ENCODE assay signal across 13 mouse cellular contexts in the genomic region with DNA sequence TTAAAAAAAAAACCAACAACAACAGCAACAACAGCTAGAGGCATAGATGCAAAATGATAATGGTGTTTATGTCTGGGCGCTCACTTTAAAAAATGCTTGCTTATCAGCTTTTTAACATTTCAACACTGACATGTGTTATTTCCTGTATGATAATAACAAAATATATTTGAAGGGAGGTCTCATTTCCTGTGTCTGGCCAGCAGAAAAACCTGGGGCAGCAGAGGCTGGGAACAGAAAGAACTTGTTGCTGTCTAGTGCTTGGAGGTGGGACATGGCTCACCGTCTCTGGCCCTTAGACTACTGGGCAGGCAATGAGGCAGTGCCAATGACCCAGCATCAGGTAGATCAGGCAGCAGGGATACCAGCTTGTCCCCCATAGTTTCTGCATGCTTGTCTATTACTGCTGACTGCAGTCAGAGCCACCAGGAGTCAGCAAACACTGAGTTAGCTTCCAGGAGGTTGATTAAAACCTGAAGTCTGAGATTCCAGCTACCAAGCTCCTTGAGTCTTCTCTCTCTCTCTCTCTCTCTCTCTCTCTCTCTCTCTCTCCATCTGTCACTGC. TPM values are rescaled to one million over a fixed set of nuclear protein-coding genes. Genes with fewer than 3 reads are reported as not detected.
DNase-seq lines count a peak whose midpoint lies in the region; ATAC-seq and TF ChIP-seq lines count a peak whose summit lies in the region.
"Had no signal": no experiment of that assay in that cellular context is flagged by ENCODE, and none has a peak within 500 bp of the region (broad histone marks: within the 10 kb centered on the region; RNA-seq: fewer than 3 reads in every experiment).

No protein-coding gene starts in this region.

- DNase-seq in midbrain, embryonic 11.5 days (ENCODE audit: low spot score, missing footprints), result peak; percentile 26
- DNase-seq in natural killer cell, adult 2 months (ENCODE audit: low spot score in 2 of 2), result peak; percentile 45 to 70
- no peak for DNase-seq in cerebellum, adult 11 months
- DNase-seq: cerebellum, postnatal 25 days had no signal

- peaks cover 35% of the 10 kb centered on the region for H3K27me3 ChIP-seq in intestine, postnatal 0 days (replicated peaks; ENCODE audit: control insufficient read depth, insufficient read depth, low read length)
- peaks cover 29% of the 10 kb centered on the region for H3K27me3 ChIP-seq in intestine, embryonic 16.5 days (replicated peaks; ENCODE audit: control insufficient read depth, insufficient read depth, low read length)
- H3K27me3 ChIP-seq in midbrain, embryonic 11.5 days (ENCODE audit: control insufficient read depth, insufficient read depth, low read length), result peaks cover 35% of the 10 kb centered on the region
- peaks cover 24% of the 10 kb centered on the region for H3K27me3 ChIP-seq in midbrain, embryonic 16.5 days (ENCODE audit: control insufficient read depth, insufficient read depth, low read depth, low read length)
- H3K27me3 ChIP-seq in embryonic facial prominence, embryonic 15.5 days, result peaks cover 35% of the 10 kb centered on the region

- no peak overlapping the region for H3K9ac ChIP-seq in intestine, postnatal 0 days (ENCODE audit: low read depth, low read length)
- no peak overlapping the region for H3K9ac ChIP-seq in intestine, embryonic 16.5 days (ENCODE audit: low read depth, low read length)
- H3K9ac ChIP-seq in midbrain, embryonic 11.5 days (ENCODE audit: low read length), result no peak overlapping the region
- no peak overlapping the region for H3K9ac ChIP-seq in midbrain, embryonic 16.5 days (ENCODE audit: low read depth, low read length)
- no peak overlapping the region; the same call in 1 of the 2 replicates for H3K9ac ChIP-seq in embryonic facial prominence, embryonic 15.5 days
- H3K9ac ChIP-seq: lung, embryonic 15.5 days had no signal

- no peak overlapping the region for H3K4me2 ChIP-seq in intestine, postnatal 0 days (replicated peaks; ENCODE audit: low read depth)
- H3K4me2 ChIP-seq in intestine, embryonic 16.5 days (ENCODE audit: low read depth, low read length), result no peak overlapping the region
- H3K4me2 ChIP-seq in midbrain, embryonic 11.5 days, result no peak overlapping the region
- no peak overlapping the region for H3K4me2 ChIP-seq in midbrain, embryonic 16.5 days (ENCODE audit: low read length)
- H3K4me2 ChIP-seq in embryonic facial prominence, embryonic 15.5 days (replicated peaks), result no peak overlapping the region
- H3K4me2 ChIP-seq: lung, embryonic 15.5 days had no signal

- H3K9me3 ChIP-seq in intestine, postnatal 0 days (ENCODE audit: control insufficient read depth), result no peaks in the 10 kb centered on the region
- no peaks in the 10 kb centered on the region for H3K9me3 ChIP-seq in intestine, embryonic 16.5 days (ENCODE audit: control insufficient read depth, low read length)
- no peaks in the 10 kb centered on the region for H3K9me3 ChIP-seq in midbrain, embryonic 11.5 days (ENCODE audit: control insufficient read depth, low read length)
- no peaks in the 10 kb centered on the region for H3K9me3 ChIP-seq in midbrain, embryonic 16.5 days (replicated peaks; ENCODE audit: control insufficient read depth, low read length, poor library complexity, severe bottlenecking)
- H3K9me3 ChIP-seq in embryonic facial prominence, embryonic 15.5 days (replicated peaks), result no peaks in the 10 kb centered on the region
- H3K9me3 ChIP-seq: lung, embryonic 15.5 days had no signal

- no peak overlapping the region for H3K4me3 ChIP-seq in intestine, postnatal 0 days (ENCODE audit: low read depth, low read length)
- no peak overlapping the region for H3K4me3 ChIP-seq in intestine, embryonic 16.5 days (ENCODE audit: low read length)
- no peak overlapping the region for H3K4me3 ChIP-seq in midbrain, embryonic 11.5 days (ENCODE audit: low read depth, low read length)
- no peak overlapping the region for H3K4me3 ChIP-seq in midbrain, embryonic 16.5 days (ENCODE audit: low read depth, low read length)
- H3K4me3 ChIP-seq in embryonic facial prominence, embryonic 15.5 days (replicated peaks), result no peak overlapping the region
- H3K4me3 ChIP-seq: lung, embryonic 15.5 days had no signal

- no peaks in the 10 kb centered on the region for H3K36me3 ChIP-seq in intestine, postnatal 0 days (ENCODE audit: control insufficient read depth, insufficient read depth)
- no peaks in the 10 kb centered on the region for H3K36me3 ChIP-seq in intestine, embryonic 16.5 days (ENCODE audit: control insufficient read depth, insufficient read depth, low read length)
- no peaks in the 10 kb centered on the region for H3K36me3 ChIP-seq in midbrain, embryonic 11.5 days (ENCODE audit: control insufficient read depth, insufficient read depth, low read length)
- no peaks in the 10 kb centered on the region for H3K36me3 ChIP-seq in midbrain, embryonic 16.5 days (ENCODE audit: control insufficient read depth, insufficient read depth, low read length)
- no peaks in the 10 kb centered on the region for H3K36me3 ChIP-seq in embryonic facial prominence, embryonic 15.5 days
- H3K36me3 ChIP-seq: lung, embryonic 15.5 days had no signal

- TF ChIP-seq CTCF in intestine, postnatal 0 days (IDR thresholded peaks at IDR 0.05; ENCODE audit: low read depth), result peak; percentile 53

- H3K4me1 ChIP-seq in intestine, postnatal 0 days (replicated peaks; ENCODE audit: control insufficient read depth, insufficient read depth, low read length), result peaks cover 4% of the 10 kb centered on the region; the same call in 1 of the 2 replicates
- H3K4me1 ChIP-seq in intestine, embryonic 16.5 days (ENCODE audit: control insufficient read depth, insufficient read depth, low read length), result peaks cover 19% of the 10 kb centered on the region
- peaks cover 8% of the 10 kb centered on the region for H3K4me1 ChIP-seq in midbrain, embryonic 11.5 days (ENCODE audit: control insufficient read depth, insufficient read depth, low read length)
- peaks cover 8% of the 10 kb centered on the region; the same call in 1 of the 2 replicates for H3K4me1 ChIP-seq in midbrain, embryonic 16.5 days (ENCODE audit: control insufficient read depth, insufficient read depth, low read length)
- peaks cover 35% of the 10 kb centered on the region for H3K4me1 ChIP-seq in embryonic facial prominence, embryonic 15.5 days

- 49% methylated on average over 2 of the region's 2 CpGs for WGBS in intestine, postnatal 0 days
- 47% methylated on average over 2 of the region's 2 CpGs for WGBS in intestine, embryonic 16.5 days
- WGBS in midbrain, embryonic 11.5 days, result 78% methylated on average over 2 of the region's 2 CpGs
- 71% methylated on average over 2 of the region's 2 CpGs for WGBS in midbrain, embryonic 16.5 days
- 48% methylated on average over 2 of the region's 2 CpGs for WGBS in embryonic facial prominence, embryonic 15.5 days

- no peak for ATAC-seq in intestine, postnatal 0 days
- ATAC-seq in intestine, embryonic 16.5 days, result no peak
- no peak for ATAC-seq in midbrain, embryonic 11.5 days (ENCODE audit: low FRiP score)
- no peak for ATAC-seq in midbrain, embryonic 16.5 days
- ATAC-seq in embryonic facial prominence, embryonic 15.5 days (ENCODE audit: insufficient number of reproducible peaks, low FRiP score, low TSS enrichment, low read depth), result 0 out of 2 replicates have a peak, but pooled peaks have one; percentile 27
- no peak for ATAC-seq in erythroid progenitor cell, adult 5-6 weeks (replicated peaks; ENCODE audit: low FRiP score, poor library complexity, severe bottlenecking)

- H3K27ac ChIP-seq in intestine, postnatal 0 days (ENCODE audit: low read depth, low read length), result no peak overlapping the region
- H3K27ac ChIP-seq in intestine, embryonic 16.5 days (ENCODE audit: low read length), result no peak overlapping the region
- no peak overlapping the region for H3K27ac ChIP-seq in midbrain, embryonic 11.5 days (ENCODE audit: low read depth, low read length)
- no peak overlapping the region for H3K27ac ChIP-seq in midbrain, embryonic 16.5 days (ENCODE audit: low read length)
- H3K27ac ChIP-seq in embryonic facial prominence, embryonic 15.5 days (replicated peaks), result no peak overlapping the region
- H3K27ac ChIP-seq: lung, embryonic 15.5 days had no signal

RNA-seq across cellular contexts. Expression of a gene that starts 3.2 kb away (rescaled TPM):
- 0.46 and 0.67 TPM in 2 replicates for polyA plus RNA-seq in intestine, postnatal 0 days (2015; fragmentation: Nextera tagmentation; extraction: Ambion mirVana)
- 0.78 and 0.93 TPM in 2 replicates for polyA plus RNA-seq in intestine, embryonic 16.5 days (2015; fragmentation: Nextera tagmentation; extraction: Ambion mirVana)
- 0.07 TPM in 1 of 2 replicates, not detected in the other for polyA plus RNA-seq in midbrain, embryonic 11.5 days (2014; fragmentation: Nextera tagmentation; extraction: Ambion mirVana)
- polyA plus RNA-seq in midbrain, embryonic 16.5 days (2015; fragmentation: Nextera tagmentation; extraction: Ambion mirVana), result 10.1 and 17.1 TPM in 2 replicates
- 6.5 and 6.9 TPM in 2 replicates for polyA plus RNA-seq in embryonic facial prominence, embryonic 15.5 days (2015; fragmentation: Nextera tagmentation; extraction: Ambion mirVana)
- total RNA-seq in erythroid progenitor cell, adult 5-6 weeks (2015; ENCODE audit: low replicate concordance), result not detected in 2 replicates
- not detected in 2 replicates for total RNA-seq in erythroid progenitor cell, adult 5-6 weeks (2017; ENCODE audit: low replicate concordance)

RNA-seq across cellular contexts. Expression of a gene that starts 11.8 kb away (rescaled TPM):
- 948 and 1,014 TPM in 2 replicates for polyA plus RNA-seq in intestine, postnatal 0 days (2015; fragmentation: Nextera tagmentation; extraction: Ambion mirVana)
- 1,403 and 1,521 TPM in 2 replicates for polyA plus RNA-seq in intestine, embryonic 16.5 days (2015; fragmentation: Nextera tagmentation; extraction: Ambion mirVana)
- polyA plus RNA-seq in midbrain, embryonic 11.5 days (2014; fragmentation: Nextera tagmentation; extraction: Ambion mirVana), result 1,312 and 1,403 TPM in 2 replicates
- polyA plus RNA-seq in midbrain, embryonic 16.5 days (2015; fragmentation: Nextera tagmentation; extraction: Ambion mirVana), result 639 and 669 TPM in 2 replicates
- polyA plus RNA-seq in embryonic facial prominence, embryonic 15.5 days (2015; fragmentation: Nextera tagmentation; extraction: Ambion mirVana), result 1,311 and 1,540 TPM in 2 replicates
- 320 and 376 TPM in 2 replicates for total RNA-seq in erythroid progenitor cell, adult 5-6 weeks (2015; ENCODE audit: low replicate concordance)
- total RNA-seq in erythroid progenitor cell, adult 5-6 weeks (2017; ENCODE audit: low replicate concordance), result 611 and 691 TPM in 2 replicates

RNA-seq across cellular contexts. Expression of a gene that starts 44.1 kb away (rescaled TPM):
- polyA plus RNA-seq in intestine, postnatal 0 days (2015; fragmentation: Nextera tagmentation; extraction: Ambion mirVana), result 3.4 and 3.5 TPM in 2 replicates
- polyA plus RNA-seq in intestine, embryonic 16.5 days (2015; fragmentation: Nextera tagmentation; extraction: Ambion mirVana), result 9.3 and 9.6 TPM in 2 replicates
- polyA plus RNA-seq in midbrain, embryonic 11.5 days (2014; fragmentation: Nextera tagmentation; extraction: Ambion mirVana), result 2.9 and 3.2 TPM in 2 replicates
- polyA plus RNA-seq in midbrain, embryonic 16.5 days (2015; fragmentation: Nextera tagmentation; extraction: Ambion mirVana), result 0.40 and 0.42 TPM in 2 replicates
- polyA plus RNA-seq in embryonic facial prominence, embryonic 15.5 days (2015; fragmentation: Nextera tagmentation; extraction: Ambion mirVana), result 47.8 and 50.7 TPM in 2 replicates
- total RNA-seq in erythroid progenitor cell, adult 5-6 weeks (2015; ENCODE audit: low replicate concordance), result not detected in 2 replicates
- not detected in 2 replicates for total RNA-seq in erythroid progenitor cell, adult 5-6 weeks (2017; ENCODE audit: low replicate concordance)
- total RNA-seq: hematopoietic stem cell, adult 5-6 weeks; left cerebral cortex, postnatal 10 days; monocyte, adult 5-6 weeks had no signal

RNA-seq across cellular contexts. Expression of a gene that starts 51.2 kb away (rescaled TPM):
- polyA plus RNA-seq in intestine, postnatal 0 days (2015; fragmentation: Nextera tagmentation; extraction: Ambion mirVana), result 44.7 and 46.1 TPM in 2 replicates
- 54.4 and 55.6 TPM in 2 replicates for polyA plus RNA-seq in intestine, embryonic 16.5 days (2015; fragmentation: Nextera tagmentation; extraction: Ambion mirVana)
- polyA plus RNA-seq in midbrain, embryonic 11.5 days (2014; fragmentation: Nextera tagmentation; extraction: Ambion mirVana), result 35.9 TPM in 2 replicates
- 47.4 and 48.2 TPM in 2 replicates for polyA plus RNA-seq in midbrain, embryonic 16.5 days (2015; fragmentation: Nextera tagmentation; extraction: Ambion mirVana)
- 40.8 and 41.5 TPM in 2 replicates for polyA plus RNA-seq in embryonic facial prominence, embryonic 15.5 days (2015; fragmentation: Nextera tagmentation; extraction: Ambion mirVana)
- total RNA-seq in erythroid progenitor cell, adult 5-6 weeks (2015; ENCODE audit: low replicate concordance), result 63.4 and 71.7 TPM in 2 replicates
- 50.3 and 65.2 TPM in 2 replicates for total RNA-seq in erythroid progenitor cell, adult 5-6 weeks (2017; ENCODE audit: low replicate concordance)
